In the genomic region with DNA sequence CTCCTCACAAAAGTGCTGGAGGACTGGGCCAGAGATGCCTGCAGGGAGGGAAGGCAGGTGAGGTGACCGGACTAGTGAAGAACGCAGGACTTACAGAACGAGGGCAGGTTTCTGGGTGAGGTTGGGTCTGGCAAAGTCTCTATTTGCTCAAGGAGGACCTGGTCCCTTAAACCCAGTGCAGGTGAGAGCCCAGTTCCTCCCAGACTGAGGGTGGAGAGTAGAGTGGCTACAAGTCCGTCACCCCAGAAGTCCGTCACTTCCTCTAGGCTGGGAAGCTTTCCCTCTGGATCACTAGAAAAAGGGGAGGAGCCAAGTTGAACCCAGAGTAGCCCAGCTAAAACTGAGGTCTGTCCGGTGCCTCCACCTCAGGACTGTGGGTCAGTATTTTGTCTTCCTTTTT, we compare ENCODE assay signal across 29 mouse cellular contexts. TPM values are rescaled to one million over a fixed set of nuclear protein-coding genes. Genes with fewer than 3 reads are reported as not detected.
DNase-seq lines count a peak whose midpoint lies in the region; ATAC-seq and TF ChIP-seq lines count a peak whose summit lies in the region.
"Had no signal": no experiment of that assay in that cellular context is flagged by ENCODE, and none has a peak within 500 bp of the region (broad histone marks: within the 10 kb centered on the region; RNA-seq: fewer than 3 reads in every experiment).

No protein-coding gene starts in this region.

- H3K4me3 ChIP-seq in forebrain, embryonic 10.5 days, result no peak overlapping the region
- no peak overlapping the region for H3K4me3 ChIP-seq in forebrain, embryonic 11.5 days (ENCODE audit: low read depth, low read length)
- H3K4me3 ChIP-seq in lung, adult 2 months (replicated peaks; ENCODE audit: extremely low read depth, low read depth, low read length), result no peak overlapping the region
- H3K4me3 ChIP-seq in midbrain, embryonic 12.5 days, result no peak overlapping the region
- H3K4me3 ChIP-seq in midbrain, embryonic 14.5 days (replicated peaks; ENCODE audit: low read depth, low read length), result no peak overlapping the region
- peak overlapping the region; percentile 13; the same call in 1 of the 2 replicates for H3K4me3 ChIP-seq in stomach, embryonic 16.5 days (replicated peaks; ENCODE audit: low read length)
- H3K4me3 ChIP-seq: embryonic facial prominence, embryonic 15.5 days; heart, embryonic 12.5 days; hindbrain, embryonic 15.5 days; layer of hippocampus, adult 2 months; limb, embryonic 13.5 days; liver, embryonic 13.5 days; midbrain, embryonic 13.5 days; neural tube, embryonic 12.5 days had no signal

- 0 out of 2 replicates have a peak, but pooled peaks have one; percentile 13 for TF ChIP-seq POLR2A in lung, adult 2 months (IDR thresholded peaks at IDR 0.05; ENCODE audit: borderline replicate concordance, extremely low read depth, low read depth, low read length)

- peaks cover 23% of the 10 kb centered on the region for H3K36me3 ChIP-seq in forebrain, embryonic 10.5 days (replicated peaks)
- no peaks in the 10 kb centered on the region; the same call in 1 of the 2 replicates for H3K36me3 ChIP-seq in forebrain, embryonic 11.5 days (ENCODE audit: control insufficient read depth, insufficient read depth, low read length)
- peaks cover 22% of the 10 kb centered on the region for H3K36me3 ChIP-seq in midbrain, embryonic 12.5 days
- H3K36me3 ChIP-seq in midbrain, embryonic 14.5 days (ENCODE audit: control insufficient read depth, insufficient read depth, low read length), result no peaks in the 10 kb centered on the region
- no peaks in the 10 kb centered on the region for H3K36me3 ChIP-seq in stomach, embryonic 16.5 days (ENCODE audit: control insufficient read depth, insufficient read depth, low read length)
- H3K36me3 ChIP-seq: embryonic facial prominence, embryonic 15.5 days; heart, embryonic 12.5 days; hindbrain, embryonic 15.5 days; limb, embryonic 13.5 days; liver, embryonic 13.5 days; midbrain, embryonic 13.5 days had no signal

- no peak for TF ChIP-seq CTCF in lung, adult 2 months (IDR thresholded peaks at IDR 0.05; ENCODE audit: insufficient read depth, low read length)

- H3K27me3 ChIP-seq in forebrain, embryonic 10.5 days (ENCODE audit: poor library complexity, severe bottlenecking), result peaks cover 38% of the 10 kb centered on the region
- H3K27me3 ChIP-seq in forebrain, embryonic 11.5 days (ENCODE audit: control insufficient read depth, insufficient read depth, low read length), result no peaks in the 10 kb centered on the region
- no peaks in the 10 kb centered on the region for H3K27me3 ChIP-seq in midbrain, embryonic 12.5 days
- no peaks in the 10 kb centered on the region for H3K27me3 ChIP-seq in midbrain, embryonic 14.5 days (ENCODE audit: control insufficient read depth, insufficient read depth, low read length)
- no peaks in the 10 kb centered on the region for H3K27me3 ChIP-seq in stomach, embryonic 16.5 days (ENCODE audit: control insufficient read depth, insufficient read depth, low read length)
- H3K27me3 ChIP-seq: embryonic facial prominence, embryonic 15.5 days; hindbrain, embryonic 15.5 days; midbrain, embryonic 13.5 days; neural tube, embryonic 12.5 days had no signal

- no peak for ATAC-seq in forebrain, embryonic 11.5 days (replicated peaks; ENCODE audit: low FRiP score)
- ATAC-seq in midbrain, embryonic 12.5 days (ENCODE audit: low FRiP score, low read depth), result no peak
- no peak for ATAC-seq in midbrain, embryonic 14.5 days (ENCODE audit: low FRiP score, low TSS enrichment)
- ATAC-seq in stomach, embryonic 16.5 days (ENCODE audit: insufficient read depth, low FRiP score), result peak; percentile 70; the same call in 1 of the 2 replicates
- ATAC-seq: activated CD4-positive, CD25-positive, alpha-beta regulatory T cell, adult 4 months; forebrain, embryonic 14.5 days; inflammation-experienced regulatory T-cells, adult 6 months; midbrain, embryonic 13.5 days had no signal

- H3K9ac ChIP-seq in forebrain, embryonic 11.5 days (ENCODE audit: low read length), result no peak overlapping the region
- H3K9ac ChIP-seq in midbrain, embryonic 12.5 days (replicated peaks), result no peak overlapping the region
- H3K9ac ChIP-seq in midbrain, embryonic 14.5 days (replicated peaks; ENCODE audit: low read length), result no peak overlapping the region
- no peak overlapping the region for H3K9ac ChIP-seq in stomach, embryonic 16.5 days (ENCODE audit: low read length)
- H3K9ac ChIP-seq: embryonic facial prominence, embryonic 15.5 days; heart, embryonic 12.5 days; hindbrain, embryonic 15.5 days; limb, embryonic 13.5 days; liver, embryonic 13.5 days; midbrain, embryonic 13.5 days; neural tube, embryonic 12.5 days had no signal

- H3K4me2 ChIP-seq in forebrain, embryonic 11.5 days (ENCODE audit: low read depth, low read length, severe bottlenecking), result no peak overlapping the region
- H3K4me2 ChIP-seq in midbrain, embryonic 12.5 days (replicated peaks), result no peak overlapping the region
- no peak overlapping the region for H3K4me2 ChIP-seq in midbrain, embryonic 14.5 days (ENCODE audit: low read length)
- H3K4me2 ChIP-seq in stomach, embryonic 16.5 days (ENCODE audit: low read depth, low read length), result no peak overlapping the region
- H3K4me2 ChIP-seq: embryonic facial prominence, embryonic 15.5 days; heart, embryonic 12.5 days; hindbrain, embryonic 15.5 days; limb, embryonic 13.5 days; liver, embryonic 13.5 days had no signal

- no peaks in the 10 kb centered on the region for H3K9me3 ChIP-seq in forebrain, embryonic 10.5 days
- no peaks in the 10 kb centered on the region for H3K9me3 ChIP-seq in forebrain, embryonic 11.5 days (ENCODE audit: control insufficient read depth, low read length)
- H3K9me3 ChIP-seq in midbrain, embryonic 12.5 days, result no peaks in the 10 kb centered on the region
- H3K9me3 ChIP-seq in midbrain, embryonic 14.5 days (ENCODE audit: control insufficient read depth, low read length), result no peaks in the 10 kb centered on the region
- H3K9me3 ChIP-seq in stomach, embryonic 16.5 days (replicated peaks; ENCODE audit: control insufficient read depth, low read length), result no peaks in the 10 kb centered on the region
- H3K9me3 ChIP-seq: embryonic facial prominence, embryonic 15.5 days; heart, embryonic 12.5 days; hindbrain, embryonic 15.5 days; limb, embryonic 13.5 days; liver, embryonic 13.5 days; midbrain, embryonic 13.5 days; neural tube, embryonic 12.5 days had no signal

- 71% methylated on average over 6 of the region's 6 CpGs for WGBS in forebrain, embryonic 10.5 days
- 86% methylated on average over 6 of the region's 6 CpGs for WGBS in forebrain, embryonic 11.5 days
- WGBS in lung, adult 2 months, result 52% methylated on average over 6 of the region's 6 CpGs
- 74% methylated on average over 6 of the region's 6 CpGs for WGBS in midbrain, embryonic 12.5 days
- 76% methylated on average over 6 of the region's 6 CpGs for whole genome bisulfite sequencing in midbrain, embryonic 14.5 days
- 66% methylated on average over 6 of the region's 6 CpGs for WGBS in stomach, embryonic 16.5 days

- DNase-seq in forebrain, embryonic 10.5 days (ENCODE audit: extremely low spot score, low spot score), result no peak
- DNase-seq in forebrain, embryonic 11.5 days (ENCODE audit: low spot score), result no peak
- DNase-seq in lung, adult 2 months, result no peak
- DNase-seq in lung, postnatal 10 days, result no peak
- no peak for DNase-seq in midbrain, embryonic 14.5 days
- DNase-seq in right cerebral cortex, adult 2 months (ENCODE audit: low spot score in 2 of 2), result no peak
- DNase-seq: adrenal gland, adult 2 months; cerebellum, adult 2 months; cerebellum, postnatal 14 days; gastrocnemius, postnatal 36 days; heart, adult 18-20 months; heart, postnatal 4 days; kidney, adult 9 months; kidney, postnatal 14 days; liver, embryonic 13.5 days; thymus, adult 18-20 months; thymus, postnatal 25 days had no signal

- H3K27ac ChIP-seq in forebrain, embryonic 10.5 days, result peak overlapping the region; percentile 92
- no peak overlapping the region for H3K27ac ChIP-seq in forebrain, embryonic 11.5 days (ENCODE audit: low read depth, low read length)
- peak overlapping the region; percentile 92; the same call in 1 of the 2 replicates for H3K27ac ChIP-seq in midbrain, embryonic 12.5 days (replicated peaks)
- H3K27ac ChIP-seq in midbrain, embryonic 14.5 days (replicated peaks; ENCODE audit: low read depth, low read length), result no peak overlapping the region
- H3K27ac ChIP-seq in stomach, embryonic 16.5 days (ENCODE audit: low read length), result peak overlapping the region; percentile 80
- H3K27ac ChIP-seq: embryonic facial prominence, embryonic 15.5 days; hindbrain, embryonic 15.5 days; layer of hippocampus, adult 2 months; limb, embryonic 13.5 days; liver, embryonic 13.5 days; neural tube, embryonic 12.5 days had no signal

- H3K4me1 ChIP-seq in forebrain, embryonic 10.5 days, result peaks cover 95% of the 10 kb centered on the region
- H3K4me1 ChIP-seq in forebrain, embryonic 11.5 days (replicated peaks; ENCODE audit: control insufficient read depth, insufficient read depth, low read length), result peaks cover 40% of the 10 kb centered on the region
- 0 out of 2 replicates have a peak, but pooled peaks cover 4% of the 10 kb centered on the region for H3K4me1 ChIP-seq in lung, adult 2 months (ENCODE audit: control insufficient read depth, insufficient read depth, low read length)
- H3K4me1 ChIP-seq in midbrain, embryonic 12.5 days, result peaks cover 66% of the 10 kb centered on the region
- peaks cover 36% of the 10 kb centered on the region for H3K4me1 ChIP-seq in midbrain, embryonic 14.5 days (ENCODE audit: control insufficient read depth, insufficient read depth, low read length)
- peaks cover 25% of the 10 kb centered on the region for H3K4me1 ChIP-seq in stomach, embryonic 16.5 days (ENCODE audit: control insufficient read depth, insufficient read depth, low read length)

RNA-seq across cellular contexts. Expression of a gene that starts 11.2 kb away (rescaled TPM):
- 9.0 and 9.3 TPM in 2 replicates for polyA plus RNA-seq in forebrain, embryonic 10.5 days (2016; fragmentation: Nextera tagmentation; extraction: Ambion mirVana)
- polyA plus RNA-seq in forebrain, embryonic 11.5 days (2014; fragmentation: Nextera tagmentation; extraction: Ambion mirVana), result 8.4 and 9.4 TPM in 2 replicates
- 14.0 and 14.2 TPM in 2 replicates for polyA plus RNA-seq in lung, adult 2 months (2012; rRNA removed)
- polyA plus RNA-seq in midbrain, embryonic 12.5 days (2016; fragmentation: Nextera tagmentation; extraction: Ambion mirVana), result 27.4 and 30.2 TPM in 2 replicates
- polyA plus RNA-seq in midbrain, embryonic 14.5 days (2014; fragmentation: Nextera tagmentation; extraction: Ambion mirVana), result 2.6 and 6.4 TPM in 2 replicates
- polyA plus RNA-seq in stomach, embryonic 16.5 days (2015; fragmentation: Nextera tagmentation; extraction: Ambion mirVana), result 10.5 and 12.1 TPM in 2 replicates
- polyA plus RNA-seq: activated CD4-positive, CD25-positive, alpha-beta regulatory T cell, adult 4 months; inflammation-experienced regulatory T-cells, adult 6 months had no signal

RNA-seq across cellular contexts. Expression of a gene that starts 33.4 kb away (rescaled TPM):
- 12.0 and 13.8 TPM in 2 replicates for polyA plus RNA-seq in forebrain, embryonic 10.5 days (2016; fragmentation: Nextera tagmentation; extraction: Ambion mirVana)
- polyA plus RNA-seq in forebrain, embryonic 11.5 days (2014; fragmentation: Nextera tagmentation; extraction: Ambion mirVana), result 19.8 and 20.3 TPM in 2 replicates
- 27.0 and 39.9 TPM in 2 replicates for polyA plus RNA-seq in lung, adult 2 months (2012; rRNA removed)
- 18.9 and 19.9 TPM in 2 replicates for polyA plus RNA-seq in midbrain, embryonic 12.5 days (2016; fragmentation: Nextera tagmentation; extraction: Ambion mirVana)
- 14.4 and 17.1 TPM in 2 replicates for polyA plus RNA-seq in midbrain, embryonic 14.5 days (2014; fragmentation: Nextera tagmentation; extraction: Ambion mirVana)
- polyA plus RNA-seq in stomach, embryonic 16.5 days (2015; fragmentation: Nextera tagmentation; extraction: Ambion mirVana), result 18.6 and 21.3 TPM in 2 replicates

Comparison
In these comparisons a context has a peak if more than half of its experiments do, and no peak if none do; other contexts are left out.
1. H3K27ac ChIP-seq: peak in forebrain, embryonic 10.5 days (single experiment), midbrain, embryonic 12.5 days (single experiment) and stomach, embryonic 16.5 days (single experiment); none in forebrain, embryonic 11.5 days (single experiment) and midbrain, embryonic 14.5 days (single experiment).